Mouse (Mus musculus) 3T3-L1 (cell line): ENCODE measurements around the gene Isg20.

Source experiments
- DNase-seq: peaks from one replicate; pipeline ENCODE4 v3.0.0-alpha.2; 2015; ENCODE audit warnings: low read depth, low spot score

The Isg20 gene

GRCm38 (mm10) chr7:78912974-78913474 lies at the start of gene Isg20:
Isg20 (plus strand) TSS chr7:78913424.
- DNase-seq = no peak

DNA sequence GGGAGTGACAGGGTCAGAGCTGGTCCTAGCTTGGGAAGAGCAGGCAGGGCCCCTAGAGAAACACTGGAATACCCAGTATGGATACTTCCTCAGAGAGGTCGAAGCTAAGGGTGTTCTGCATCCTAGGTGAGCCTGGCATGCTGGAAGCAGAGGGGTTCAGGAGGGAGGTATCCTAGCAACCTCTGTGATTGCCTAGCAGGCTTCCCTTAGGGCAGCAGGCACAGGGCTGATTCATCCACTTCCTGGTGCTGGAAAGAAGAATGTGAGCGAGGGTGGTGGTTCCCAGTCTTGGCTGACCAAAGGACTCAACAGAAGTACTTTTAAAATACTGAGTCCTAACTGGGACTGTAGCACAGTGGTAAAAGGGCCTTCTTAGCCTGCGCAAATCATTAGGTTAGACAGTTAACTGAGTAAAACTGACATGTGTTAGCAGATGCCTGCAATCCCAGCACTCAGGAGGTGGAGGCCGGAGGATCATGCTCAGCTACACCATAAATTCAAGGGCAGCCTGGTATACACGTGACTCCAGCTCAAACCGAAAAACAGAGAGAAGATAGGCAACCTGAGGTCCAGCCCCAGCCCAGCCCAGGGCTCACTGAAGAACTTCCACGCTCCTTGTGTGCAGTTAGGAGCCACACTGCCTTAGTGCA lies 49.3 kb upstream of the Isg20 start:
- peak; percentile 44 for DNase-seq

GRCm38 (mm10) chr7:78864446-78864802 lies 48.8 kb upstream of the Isg20 start:
- DNase-seq = no peak

GRCm38 (mm10) chr7:78865212-78865949 lies 47.8 kb upstream of the Isg20 start:
- DNase-seq = no peak

DNA sequence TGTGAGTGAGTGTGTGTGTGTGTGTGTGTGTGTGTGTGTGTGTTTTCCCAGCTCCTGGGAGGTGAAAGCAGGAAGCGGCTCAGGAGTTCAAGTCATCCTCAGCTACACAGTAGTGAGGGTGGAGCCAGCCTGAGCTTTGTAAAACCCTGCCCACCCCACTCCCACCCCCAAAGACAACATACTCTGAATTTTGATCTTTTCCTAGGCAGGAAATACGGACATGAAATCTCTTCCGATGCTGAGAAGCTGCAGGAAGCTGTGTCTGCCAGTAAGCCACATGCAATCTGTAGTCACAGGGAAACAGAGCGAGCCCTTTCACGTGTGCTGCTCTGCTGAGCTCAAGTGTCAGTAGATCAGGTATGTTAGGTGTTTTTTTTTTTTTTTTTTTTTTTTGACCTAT lies 44.5 kb upstream of the Isg20 start:
- DNase-seq = no peak

DNA sequence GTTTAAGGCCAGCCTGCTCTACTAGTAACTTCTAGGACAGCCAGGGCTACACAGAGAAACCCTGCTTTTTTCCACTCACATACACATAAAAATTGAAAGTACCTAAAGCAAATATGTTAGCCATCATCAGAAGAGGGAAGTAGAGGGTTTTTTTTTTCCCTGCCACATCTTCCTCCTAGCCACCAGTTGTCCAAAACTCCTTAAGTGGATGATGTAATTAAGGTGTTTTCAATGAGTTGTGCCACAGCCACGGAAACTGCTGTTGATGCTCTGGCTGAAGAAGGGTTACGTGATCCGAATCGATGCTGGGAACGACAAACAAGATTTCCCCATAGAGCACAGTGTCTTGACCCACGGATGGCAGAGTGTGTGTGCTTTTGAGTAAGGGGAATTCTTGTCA lies 40.9 kb upstream of the Isg20 start:
- DNase-seq = no peak

- no peak for DNase-seq
Measured at GRCm38 (mm10) chr7:78872831-78873230, 40.4 kb upstream of the Isg20 start.

DNA sequence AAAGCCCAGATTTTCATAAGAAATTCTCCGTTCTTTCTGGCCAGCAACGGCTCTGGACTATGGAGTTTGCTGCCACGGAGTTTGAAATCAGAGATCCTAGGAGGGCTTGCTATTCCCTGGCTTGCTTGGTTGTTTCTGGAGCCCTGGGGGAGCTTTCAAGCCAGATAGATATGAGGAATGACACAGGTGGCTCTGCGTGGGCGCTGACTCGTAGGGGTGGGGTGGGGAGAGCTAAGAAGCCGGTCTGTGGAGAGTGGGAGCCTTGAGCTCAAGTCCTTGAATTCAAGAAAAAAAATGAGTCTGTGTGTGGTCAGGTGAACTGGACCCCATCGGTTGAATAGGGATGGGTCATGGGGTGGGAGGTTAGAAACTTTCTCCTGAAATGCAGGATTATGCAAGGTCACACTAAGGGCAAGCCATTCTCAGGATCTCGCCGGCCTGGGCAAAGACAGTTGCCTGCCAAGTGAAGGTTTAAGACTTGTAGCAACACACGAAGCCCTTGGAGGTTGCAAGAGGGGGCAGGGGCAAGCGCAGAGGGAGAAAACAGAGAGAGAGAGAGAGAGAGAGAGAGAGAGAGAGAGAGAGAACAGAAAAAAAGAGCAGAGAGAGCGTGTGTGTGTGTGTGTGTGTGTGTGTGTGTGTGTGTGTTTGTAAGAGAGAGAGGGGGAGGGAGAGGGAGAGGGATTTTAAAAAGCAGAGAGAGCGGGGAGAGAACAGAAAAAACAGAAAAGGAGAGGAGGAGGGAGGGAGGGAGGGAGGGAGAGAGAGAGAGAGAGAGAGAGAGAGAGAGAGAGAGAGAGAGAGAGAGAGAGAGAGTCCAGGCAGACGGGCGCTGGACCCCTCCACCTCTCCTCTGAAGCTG lies 31.4 kb upstream of the Isg20 start:
- no peak for DNase-seq

- DNase-seq = no peak
Measured at GRCm38 (mm10) chr7:78882469-78882837, 30.8 kb upstream of the Isg20 start.

- DNase-seq = no peak
Measured at GRCm38 (mm10) chr7:78883016-78883725, 30.1 kb upstream of the Isg20 start.

DNA sequence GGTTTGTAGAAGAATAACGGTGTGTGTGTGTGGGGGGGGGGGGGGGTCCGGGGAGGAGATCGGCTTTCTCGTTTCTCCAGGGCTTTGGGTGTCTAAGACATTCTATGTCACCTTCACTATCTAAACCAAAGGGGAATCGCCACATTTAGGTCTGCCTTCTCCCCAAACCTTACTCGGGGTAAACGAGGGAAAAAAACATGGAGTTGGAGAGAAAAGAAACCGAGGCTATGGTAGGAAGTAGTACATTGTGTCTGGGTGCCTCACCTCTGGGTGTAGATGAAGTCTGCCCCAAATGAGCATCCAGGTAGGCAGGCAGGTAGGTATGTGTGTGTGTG lies 29.5 kb upstream of the Isg20 start:
- no peak for DNase-seq

DNA sequence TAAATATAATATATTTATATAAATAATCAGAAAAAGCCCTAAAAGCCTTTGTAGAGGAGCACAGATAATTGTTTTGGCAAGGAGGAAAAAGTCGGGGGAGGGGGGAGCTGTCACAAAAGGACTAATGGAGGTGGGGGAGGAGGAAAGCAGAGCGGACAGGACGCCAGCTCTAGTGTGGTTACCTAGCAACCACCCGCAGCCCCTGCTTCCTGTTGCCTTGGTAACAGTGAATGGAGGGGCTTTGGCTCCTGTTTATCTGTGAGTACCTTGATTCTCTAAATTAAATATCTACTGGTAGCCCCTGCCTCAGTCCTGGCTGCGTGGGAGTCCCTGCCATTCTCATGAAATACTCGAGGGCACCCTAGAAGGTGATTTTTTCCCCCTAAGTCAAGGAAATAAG lies 29.1 kb upstream of the Isg20 start:
- no peak for DNase-seq

GRCm38 (mm10) chr7:78885404-78885803 lies 27.8 kb upstream of the Isg20 start:
- DNase-seq = no peak

- no peak for DNase-seq
Measured at GRCm38 (mm10) chr7:78886496-78886895, 26.7 kb upstream of the Isg20 start.

GRCm38 (mm10) chr7:78887431-78887842 lies 25.8 kb upstream of the Isg20 start:
- no peak for DNase-seq

DNA sequence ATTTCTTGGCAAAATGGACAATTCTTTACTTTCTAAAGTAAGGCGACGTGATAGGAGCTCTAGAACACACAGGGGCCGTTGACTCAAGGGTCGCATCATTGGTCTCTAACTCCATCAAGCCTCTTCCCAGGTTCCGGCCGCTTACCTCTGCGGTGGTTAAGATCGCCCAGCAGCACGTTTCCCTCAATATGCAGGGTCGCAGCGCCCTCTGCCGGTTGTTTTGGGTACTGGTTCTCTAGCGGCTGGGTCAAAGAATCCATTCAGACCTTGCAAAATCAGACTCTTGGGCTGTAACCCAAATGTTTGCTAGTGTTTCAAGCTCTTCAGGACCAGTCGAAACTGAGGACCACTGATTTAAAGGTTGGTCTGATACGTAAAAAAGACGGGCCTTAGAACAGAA lies 22.6 kb upstream of the Isg20 start:
- peak; percentile 85 for DNase-seq

DNA sequence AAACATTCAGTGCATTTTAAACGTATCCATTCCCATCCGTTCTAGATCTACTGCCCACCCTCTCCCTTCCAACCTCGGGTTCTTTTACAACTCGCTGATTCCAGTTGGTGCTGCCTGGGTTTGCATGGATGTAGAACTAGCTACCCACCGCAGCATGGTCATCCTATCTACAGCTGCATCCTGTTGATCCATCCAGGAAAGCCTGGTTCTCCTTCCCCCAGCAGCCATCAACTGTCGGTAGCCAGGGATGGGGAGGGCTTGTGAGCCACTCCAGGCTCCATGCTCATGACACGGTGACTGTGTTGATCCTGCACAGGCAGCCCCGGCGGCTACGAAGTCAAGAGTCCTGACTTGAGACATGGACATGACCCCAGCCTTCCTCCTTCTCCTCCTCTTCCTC lies 19.3 kb upstream of the Isg20 start:
- no peak for DNase-seq

DNA sequence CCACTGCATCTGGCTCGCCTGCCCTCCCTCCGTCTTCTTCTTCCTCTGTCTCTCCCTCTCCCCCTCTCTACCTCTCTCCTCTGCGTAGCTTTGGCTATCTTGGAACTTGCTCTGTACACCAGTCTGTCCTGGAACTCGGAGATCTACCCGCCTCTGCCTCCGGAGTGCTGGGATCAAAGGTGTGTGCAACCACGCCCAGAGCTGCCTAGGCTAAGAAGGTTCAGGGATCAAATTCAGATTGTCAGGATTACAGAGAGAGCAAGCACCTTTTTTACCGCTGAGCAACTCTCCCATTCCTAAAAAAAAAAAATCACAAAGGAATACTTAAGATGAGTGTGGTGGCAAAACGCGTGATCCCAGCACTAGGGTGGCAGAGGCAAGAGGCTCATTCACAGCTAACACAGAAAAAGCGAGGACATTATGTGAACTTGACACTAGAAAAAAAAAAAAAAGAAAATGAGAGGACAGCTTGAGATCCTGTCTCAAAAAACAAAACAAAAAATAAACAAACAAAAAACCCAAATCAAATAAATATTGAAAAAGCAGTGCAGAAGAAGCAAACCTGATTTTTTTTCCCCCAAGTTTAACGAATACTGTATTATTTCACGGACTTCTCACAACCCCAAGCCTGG lies 18.1 kb upstream of the Isg20 start:
- DNase-seq = no peak

DNA sequence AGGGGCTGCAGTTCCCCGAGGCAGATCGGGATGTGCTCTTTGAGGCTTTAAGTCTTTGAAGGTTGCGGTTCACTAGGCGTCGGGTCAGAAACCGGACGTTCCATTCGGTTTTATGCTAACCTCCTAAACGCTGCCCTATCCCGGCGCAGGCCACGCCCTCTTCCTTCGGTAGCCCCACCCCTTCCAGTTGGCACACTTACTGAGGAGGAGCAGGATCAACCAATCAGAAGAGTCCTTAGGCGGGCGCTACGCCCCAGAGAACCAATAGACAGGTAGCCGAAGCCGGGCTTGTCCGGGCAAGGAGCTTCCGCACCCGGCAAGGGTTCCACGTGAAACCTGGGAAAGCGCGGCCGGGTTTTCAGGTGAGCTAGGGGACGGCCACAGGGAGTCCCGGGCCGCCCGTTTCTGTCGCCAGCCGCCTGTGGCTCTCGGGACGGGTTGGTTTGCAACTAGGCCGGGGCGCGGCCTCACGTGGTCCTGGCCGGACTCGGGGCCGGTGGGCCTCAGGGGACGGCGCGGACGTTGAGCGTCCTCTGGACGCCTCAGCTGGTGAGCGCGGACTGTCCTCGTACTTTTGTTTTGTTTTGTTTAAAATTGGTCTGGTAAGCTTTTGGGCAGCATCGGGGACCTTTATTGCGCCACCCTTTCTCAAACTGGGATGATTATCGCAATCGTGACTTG lies 17.4 kb upstream of the Isg20 start, which contains the start of gene Aen:
Gene Aen, plus strand, starts transcription at position 202 of the 681 bp plus-strand sequence.
- DNase-seq = peak; percentile 99

GRCm38 (mm10) chr7:78897567-78897966 lies 15.7 kb upstream of the Isg20 start:
- DNase-seq = no peak
